Mouse (Mus musculus) right cerebral cortex, postnatal 25 days (tissue): ENCODE measurements at regions not wholly inside any gene's neighbourhood (a gene's known extent, or its start where the extent isn't known, plus 50 kb on each side); places are given as distances from the start of the nearest gene placed in this dataset.

Source experiments
- DNase-seq: peaks from one replicate; pipeline ENCODE4 v3.0.0; 2022

DNA sequence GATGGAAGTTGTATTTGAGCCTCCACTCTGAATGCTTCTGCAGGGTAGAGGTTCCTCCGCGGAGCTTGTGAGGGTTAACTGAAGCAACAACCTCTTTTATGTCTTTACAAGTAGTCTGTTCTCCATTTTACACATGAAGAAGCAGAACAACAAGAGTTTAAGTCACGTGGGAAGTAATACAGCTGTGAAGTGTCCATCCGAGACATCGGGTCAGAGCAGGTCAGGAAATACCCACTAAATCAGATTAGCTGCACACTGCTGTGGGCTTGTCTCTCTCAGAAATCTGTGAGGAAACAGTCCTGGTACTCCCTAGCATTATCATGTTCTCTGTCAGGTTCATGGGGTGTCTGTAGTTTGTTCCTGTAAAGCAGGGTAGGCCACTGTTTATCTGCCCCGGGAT lies 262.1 kb downstream of the Cog6 start:
- no peak for DNase-seq

DNA sequence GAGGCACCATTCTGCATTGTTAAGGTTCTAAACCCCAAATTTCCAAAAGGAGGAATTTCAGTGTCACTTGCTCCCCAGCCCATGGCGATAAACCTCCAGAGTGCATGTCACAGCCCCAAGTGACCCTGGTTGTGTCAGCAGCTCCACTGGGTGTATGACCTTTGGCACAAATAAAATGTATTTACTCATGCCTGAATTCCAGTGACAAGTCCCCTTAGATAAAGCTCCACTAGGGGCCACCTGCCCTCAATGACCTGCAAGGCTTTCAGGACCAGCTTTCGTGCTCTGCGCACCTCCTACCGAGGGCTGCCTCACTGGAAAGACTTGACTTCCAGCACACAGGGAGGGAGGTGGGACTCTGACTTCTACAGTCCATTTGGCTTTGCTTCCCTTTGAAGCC lies 262.6 kb downstream of the Cog6 start:
- DNase-seq: no peak

DNA sequence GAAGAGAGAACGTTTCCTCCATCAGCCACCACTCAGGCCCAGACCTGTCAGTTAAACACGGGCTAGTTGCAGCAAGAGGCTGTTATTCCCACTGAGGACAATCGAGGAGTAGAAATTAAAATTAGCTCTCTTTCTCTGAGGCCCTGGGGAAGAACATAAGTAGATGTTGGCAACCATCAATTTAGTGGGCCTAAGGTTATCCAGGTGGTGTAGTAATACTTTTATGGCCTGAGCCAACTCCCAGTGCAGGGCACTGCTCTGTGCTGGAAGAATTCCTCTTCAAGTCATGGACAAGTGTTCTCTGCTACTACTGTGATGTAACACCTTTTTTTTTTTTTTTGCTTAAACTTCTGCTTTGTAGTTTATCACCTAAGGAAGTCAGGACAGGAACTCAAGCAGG lies 270.1 kb downstream of the Cog6 start:
- DNase-seq: no peak

DNA sequence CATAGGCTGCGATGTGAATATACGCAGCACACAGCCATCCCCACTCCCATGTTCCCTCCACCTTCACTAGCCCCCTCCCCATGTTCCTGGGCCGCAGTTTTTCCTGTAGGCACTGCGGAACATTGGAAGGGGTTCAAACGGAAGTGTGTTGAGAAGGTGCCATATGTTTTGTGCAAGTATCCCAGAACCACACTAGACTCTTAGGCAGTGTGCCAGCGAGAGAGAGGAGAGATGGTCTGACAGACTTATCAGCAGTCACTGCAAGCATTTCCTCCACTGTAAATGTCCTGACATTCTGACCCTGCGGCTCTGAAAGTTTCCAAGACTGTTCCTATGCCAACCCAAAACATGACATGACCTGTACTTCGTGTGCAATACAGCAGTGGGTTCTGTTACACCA lies 272.7 kb downstream of the Cog6 start:
- no peak for DNase-seq

DNA sequence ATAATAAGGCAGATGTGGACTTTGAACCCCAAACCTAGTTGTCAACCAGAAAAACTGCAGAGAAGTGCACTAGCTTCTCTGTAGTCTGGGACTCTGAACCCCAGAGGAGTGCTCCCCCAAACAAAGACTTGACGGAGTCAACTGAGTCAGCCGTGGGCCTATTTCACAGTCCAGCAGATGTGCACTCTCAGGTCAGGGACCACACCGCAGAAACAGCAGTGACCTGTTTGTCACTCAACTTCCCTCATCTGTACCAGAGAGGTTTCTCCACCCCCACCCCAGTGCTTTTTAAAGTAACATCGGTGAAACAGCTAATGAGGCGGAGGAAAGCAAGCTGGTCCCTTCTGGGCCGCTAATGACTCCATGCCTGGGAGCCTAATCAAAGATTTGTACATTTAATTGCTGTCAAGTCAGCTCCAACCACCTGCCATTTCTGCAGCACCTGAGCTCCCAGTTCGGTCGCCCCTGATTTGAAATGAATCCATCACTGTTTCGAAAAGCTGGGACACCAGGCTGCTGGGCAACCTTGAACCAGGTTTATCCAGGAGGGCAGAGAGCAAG lies 276.5 kb downstream of the Cog6 start:
- no peak for DNase-seq

DNA sequence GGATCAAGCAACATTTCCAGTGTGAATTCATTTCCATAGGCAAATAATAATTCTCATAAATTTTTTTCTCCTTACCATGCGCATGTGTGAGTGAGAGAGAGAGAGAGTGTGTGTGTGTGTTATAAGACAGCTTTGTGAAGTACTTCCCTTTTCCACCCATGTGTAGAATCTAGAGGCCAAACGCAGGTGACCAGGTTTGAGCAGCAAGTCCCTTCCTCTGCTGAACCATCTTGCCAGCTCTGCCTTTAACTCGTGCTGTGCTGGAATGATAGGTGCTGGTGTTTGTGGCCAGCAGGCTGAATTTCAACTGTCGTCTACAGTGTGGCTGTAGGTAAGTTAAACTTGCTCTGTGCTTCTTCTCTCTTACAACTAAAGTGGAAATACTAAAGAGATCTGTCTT lies 277.5 kb downstream of the Cog6 start:
- DNase-seq: no peak

DNA sequence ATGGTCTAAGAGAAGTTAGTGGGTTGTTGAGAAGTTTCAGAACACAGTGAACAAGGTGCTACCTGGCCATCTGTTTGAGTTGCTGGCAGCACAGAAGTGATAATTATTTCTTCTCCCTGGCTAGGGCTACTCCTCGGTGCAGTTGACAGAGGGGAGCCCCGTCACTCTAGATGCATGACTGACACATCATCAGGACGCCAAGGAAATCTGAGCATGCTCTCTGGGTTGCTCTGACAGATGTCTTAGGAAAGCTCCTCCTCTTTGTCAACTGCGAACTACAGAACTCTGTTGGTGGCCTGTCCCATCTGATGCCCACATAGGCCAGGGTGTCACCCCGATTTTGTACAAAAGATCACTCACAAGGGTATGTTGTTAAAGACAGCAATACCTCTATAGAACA lies 278.7 kb downstream of the Cog6 start:
- no peak for DNase-seq

DNA sequence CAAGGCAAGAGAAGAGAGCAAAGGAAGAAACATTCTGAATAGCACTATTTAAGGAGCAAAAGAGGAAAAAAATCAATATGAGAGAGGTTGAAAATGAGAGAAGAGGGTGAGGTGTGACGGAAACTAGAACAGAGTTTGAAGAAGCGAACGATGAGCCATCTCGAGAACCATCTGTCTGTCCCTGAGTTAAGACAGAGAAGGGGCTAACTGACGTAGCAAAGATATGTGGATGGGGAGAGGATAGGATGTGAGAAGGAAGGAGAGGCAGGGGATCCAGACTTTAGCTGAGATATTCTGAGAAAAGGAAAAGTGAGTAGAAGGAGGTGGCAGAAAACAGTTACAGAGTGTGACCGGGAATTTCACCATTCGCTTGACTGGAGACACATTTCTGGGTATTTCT lies 281.1 kb downstream of the Cog6 start:
- DNase-seq: no peak

DNA sequence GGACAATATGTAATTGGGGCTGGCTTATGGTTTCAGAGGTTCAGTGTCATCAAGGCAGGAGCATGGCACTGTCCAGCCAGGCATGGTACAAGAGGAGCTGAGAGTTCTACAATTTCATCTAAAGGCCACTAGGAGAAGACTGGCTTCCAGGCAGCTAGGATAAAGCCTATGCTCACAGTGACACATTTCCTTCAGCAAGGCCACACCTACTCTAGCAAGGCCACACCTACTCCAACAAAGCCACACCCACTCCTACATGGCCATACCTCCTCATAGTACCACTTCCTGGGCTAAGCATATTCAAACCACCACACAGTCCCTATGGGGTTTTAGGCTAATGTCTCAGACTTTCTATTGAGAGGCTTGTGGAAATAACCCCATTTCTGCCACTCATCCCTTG lies 285.1 kb downstream of the Cog6 start:
- no peak for DNase-seq

DNA sequence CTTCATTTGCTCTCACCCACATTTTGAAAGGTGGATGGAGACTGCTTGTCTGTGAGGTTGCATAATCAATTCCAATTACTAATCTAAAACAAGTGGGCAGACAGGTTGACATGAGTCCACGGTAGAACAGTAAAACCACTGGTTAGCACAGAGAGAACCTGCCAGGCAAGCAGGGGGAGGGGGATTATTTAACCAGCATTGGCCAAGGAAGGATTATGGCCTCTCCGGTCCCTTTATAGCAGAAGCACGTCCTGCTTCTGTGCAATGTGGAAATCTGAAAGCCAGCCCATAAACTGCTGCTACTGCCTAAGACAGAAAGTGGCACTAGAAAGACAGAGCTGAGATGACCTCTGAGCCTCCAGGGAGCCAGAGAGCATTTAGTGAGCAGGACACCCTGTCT lies 285.5 kb downstream of the Cog6 start:
- no peak for DNase-seq

DNA sequence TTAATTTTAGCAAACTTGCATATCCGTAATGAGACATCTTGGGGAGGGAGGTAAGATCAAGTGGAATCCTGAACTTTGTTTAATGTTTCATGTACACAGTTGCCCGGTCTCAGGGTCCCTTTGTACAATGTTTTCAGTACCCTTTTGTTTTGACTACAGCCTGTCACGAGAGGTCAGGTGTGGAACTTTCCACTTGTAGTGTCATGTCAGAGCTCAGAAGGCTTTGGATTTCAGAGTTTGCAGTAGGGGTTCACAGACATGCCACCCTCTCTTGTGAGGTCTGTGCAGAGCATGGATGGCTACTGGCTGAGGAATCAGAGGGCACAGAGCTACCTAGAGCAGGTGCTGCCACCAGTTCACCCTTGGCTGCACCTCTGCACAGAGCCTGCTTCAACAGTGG lies 287.3 kb downstream of the Cog6 start:
- no peak for DNase-seq

DNA sequence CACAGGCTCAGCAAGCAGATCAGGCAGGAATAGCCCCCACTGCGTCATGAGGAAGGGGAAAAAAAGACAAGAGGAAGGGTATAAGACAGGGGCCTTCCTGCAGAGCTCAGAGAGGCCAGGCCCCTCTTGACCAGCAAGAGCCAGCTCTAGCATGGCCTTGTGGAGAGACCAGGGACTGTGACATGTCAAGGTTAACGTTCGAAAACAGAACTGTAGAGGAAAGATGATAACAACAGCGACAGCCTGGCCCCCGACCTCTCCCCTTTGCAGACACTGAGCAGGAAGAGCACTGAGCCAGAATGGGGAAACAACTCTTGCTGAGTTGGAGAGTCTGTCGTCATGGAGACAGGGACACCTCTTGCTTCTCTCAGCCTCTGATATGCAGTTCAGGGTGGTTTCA lies 288.2 kb downstream of the Cog6 start:
- no peak for DNase-seq

DNA sequence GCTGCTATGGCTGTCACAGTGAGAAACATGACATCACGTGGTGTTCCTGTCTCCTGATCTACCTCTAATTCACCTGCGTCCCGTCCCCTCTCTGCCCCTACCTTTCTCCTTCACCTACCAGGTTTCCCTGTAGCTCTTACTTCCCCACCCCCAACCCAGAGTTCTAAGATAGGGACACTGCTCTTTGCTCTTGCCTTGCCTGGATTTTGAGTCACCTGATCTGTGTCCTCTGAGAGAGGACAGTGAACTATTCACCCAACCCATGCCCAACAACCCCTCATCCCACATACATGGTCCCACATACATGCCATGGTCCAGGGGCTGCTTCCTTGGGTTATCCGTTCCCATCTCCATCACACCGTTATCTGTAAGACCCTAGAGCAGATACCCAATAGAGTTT lies 288.6 kb downstream of the Cog6 start:
- no peak for DNase-seq

DNA sequence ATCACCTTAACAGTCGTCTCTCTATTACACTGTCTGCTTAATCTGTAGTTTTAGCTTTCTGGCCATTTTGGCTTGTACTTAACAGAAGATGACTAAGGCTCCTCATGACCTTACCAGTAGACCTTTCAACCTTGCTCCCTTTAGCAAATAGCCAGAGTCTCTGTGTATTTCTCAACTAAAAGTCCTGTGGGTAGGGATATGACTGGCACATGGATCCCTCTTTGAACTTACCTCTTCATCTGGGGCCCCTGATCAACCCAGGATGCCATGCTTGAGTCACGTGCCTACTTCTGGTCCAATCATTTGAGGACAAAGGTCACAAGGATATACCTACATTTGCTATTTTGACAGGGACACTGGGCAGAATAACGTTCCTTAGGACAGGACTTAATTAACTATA lies 292.7 kb downstream of the Cog6 start:
- no peak for DNase-seq

DNA sequence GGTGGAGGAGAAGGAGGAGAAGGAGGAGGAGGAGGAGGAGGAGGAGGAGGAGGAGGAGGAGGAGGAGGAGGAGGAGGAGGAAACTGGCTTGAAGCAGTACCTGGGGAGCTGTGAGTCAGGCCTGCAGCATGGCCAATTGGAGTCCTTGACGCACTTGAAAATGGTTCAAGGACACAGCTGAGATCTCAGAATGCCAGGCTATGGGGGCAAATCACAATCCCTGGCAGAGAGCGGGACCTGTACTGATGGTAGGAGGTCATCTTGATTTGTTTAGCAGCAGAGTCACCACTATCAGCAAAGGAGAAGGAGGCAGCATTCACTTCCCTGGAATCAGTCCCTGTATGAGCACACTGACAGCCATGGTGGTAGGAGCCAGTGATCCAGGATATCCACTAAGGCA lies 294.1 kb downstream of the Cog6 start:
- DNase-seq: no peak

DNA sequence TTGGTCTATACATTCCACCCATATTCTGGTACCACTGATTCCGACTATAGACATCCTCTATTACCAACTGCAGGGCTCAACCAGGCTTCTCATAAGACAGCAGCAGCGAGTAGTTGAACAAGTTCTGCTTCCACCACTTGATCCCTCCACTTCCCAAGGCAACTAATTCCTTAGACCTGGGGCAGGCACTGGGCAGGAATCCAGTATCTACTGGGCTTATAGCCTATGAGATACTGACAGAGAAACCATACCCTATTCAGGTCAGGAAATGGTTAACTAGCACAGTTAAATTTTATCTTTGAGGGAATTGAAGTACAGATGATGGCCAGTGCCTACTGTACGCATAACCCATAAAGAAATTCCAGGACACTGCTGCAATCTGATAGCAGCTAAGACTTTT lies 297.9 kb downstream of the Cog6 start:
- no peak for DNase-seq

DNA sequence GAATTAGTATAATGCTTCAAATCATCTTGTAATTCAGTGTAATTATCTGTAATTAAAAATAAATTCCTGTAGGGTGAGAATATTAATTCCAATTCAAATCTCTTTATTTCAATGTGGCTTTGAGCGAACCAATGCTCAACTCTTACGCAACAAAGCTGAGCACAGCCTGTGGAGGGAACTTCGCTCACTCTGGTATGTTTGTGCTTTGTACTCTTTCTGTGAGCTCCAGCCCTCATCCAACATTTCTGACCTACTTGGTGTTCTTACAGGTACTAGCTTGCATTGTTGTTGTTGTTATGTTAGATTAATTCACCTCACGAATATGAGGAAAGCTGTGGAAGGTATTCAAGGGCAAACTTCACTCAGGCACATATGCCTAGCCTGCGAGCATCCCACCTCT lies 299.7 kb downstream of the Cog6 start:
- DNase-seq: no peak

DNA sequence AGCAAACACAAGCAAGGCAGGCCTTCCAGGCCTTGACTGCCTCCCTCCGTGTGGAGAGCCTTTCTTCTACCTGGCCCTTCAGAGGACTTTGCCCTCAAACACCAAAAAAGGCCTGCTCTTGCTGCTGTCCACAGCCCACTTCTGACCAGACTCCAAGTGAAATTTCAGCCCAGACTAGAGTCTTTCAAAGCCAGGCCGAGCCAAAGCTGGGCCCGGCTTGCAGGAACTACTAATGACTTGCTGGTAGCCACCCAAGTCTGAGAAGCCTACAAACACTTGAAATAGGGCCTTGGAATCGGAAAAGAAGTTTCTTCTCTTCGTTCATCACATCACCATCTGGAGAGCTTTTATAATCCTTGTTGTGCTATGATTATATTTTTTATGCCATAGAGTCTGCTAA lies 304.9 kb downstream of the Cog6 start:
- peak; percentile 16 for DNase-seq

DNA sequence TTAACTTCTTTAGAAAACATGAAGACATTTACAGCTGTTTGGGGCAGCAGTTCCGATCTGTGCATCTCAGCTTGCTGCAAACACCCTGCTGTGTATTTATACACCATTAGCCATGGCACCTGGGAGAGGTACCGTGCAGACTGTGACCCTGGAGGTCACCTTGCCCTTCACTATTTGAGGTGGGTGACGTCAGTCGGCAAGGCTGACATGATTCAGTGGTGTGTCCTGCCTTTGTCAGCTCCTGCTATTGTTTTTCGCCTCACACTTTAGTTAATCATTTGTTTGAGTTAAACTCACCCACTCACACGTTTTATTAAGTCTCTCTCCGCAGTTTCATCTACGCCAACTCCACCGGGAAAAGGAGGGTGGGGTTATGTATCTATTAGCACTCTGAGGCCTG lies 305.9 kb downstream of the Cog6 start:
- DNase-seq: no peak

DNA sequence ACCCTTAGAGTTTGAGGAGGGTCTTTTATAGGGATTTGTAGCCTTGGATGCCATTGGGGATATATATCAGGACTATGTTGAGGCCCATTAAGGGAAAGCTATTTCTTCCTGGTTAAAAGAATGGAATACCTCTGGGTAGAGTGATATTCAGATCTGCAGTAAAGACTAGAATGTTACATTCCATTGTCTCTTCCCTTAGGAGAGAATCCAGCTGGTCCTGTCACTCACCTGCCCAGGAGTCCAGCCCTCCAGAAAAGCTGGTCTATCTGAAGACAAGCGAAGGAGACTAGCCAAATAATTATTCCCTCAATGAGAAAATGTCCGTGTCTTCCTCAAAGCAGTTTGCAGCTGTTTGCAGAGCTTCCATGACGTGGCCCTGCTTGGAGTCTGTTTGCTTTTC lies 308.3 kb downstream of the Cog6 start:
- no peak for DNase-seq

DNA sequence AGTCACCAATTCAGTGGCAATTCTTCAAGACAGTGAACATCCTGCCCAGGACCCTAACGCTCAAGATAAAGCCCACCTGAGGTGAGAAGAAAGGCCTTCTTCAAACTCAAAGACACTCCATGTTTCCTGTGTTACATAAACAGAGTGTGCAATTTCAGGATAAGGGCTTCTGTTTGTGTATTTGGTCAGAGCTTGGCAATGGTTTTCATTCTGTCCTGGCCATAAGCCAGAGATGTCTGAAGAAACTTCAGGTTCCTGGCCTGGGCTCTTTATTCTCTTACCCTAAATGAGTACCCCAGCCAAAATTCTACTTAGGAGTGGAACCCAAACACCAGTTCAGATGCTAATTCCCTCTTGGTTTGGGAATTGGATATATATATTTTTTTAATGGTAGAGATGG lies 308.7 kb downstream of the Cog6 start:
- no peak for DNase-seq

DNA sequence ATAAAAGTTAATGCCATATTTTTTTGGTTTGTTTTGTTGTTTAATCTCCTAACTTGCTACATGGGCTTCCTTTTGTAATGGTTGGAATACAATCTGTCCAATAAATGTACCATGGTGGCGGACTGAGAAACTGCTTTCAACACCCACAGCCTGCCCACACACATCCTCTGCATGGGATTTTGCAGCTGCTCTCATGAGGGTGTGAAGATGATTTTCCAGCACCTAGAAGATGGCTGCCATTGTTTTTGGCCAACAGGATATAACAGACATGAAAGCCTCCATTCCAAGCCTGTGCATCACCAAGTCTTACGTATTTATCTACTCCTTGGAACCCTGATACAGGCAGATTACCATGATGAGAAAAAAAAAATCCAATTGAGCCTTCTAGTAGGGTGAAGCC lies 310.4 kb downstream of the Cog6 start:
- peak; percentile 12 for DNase-seq

DNA sequence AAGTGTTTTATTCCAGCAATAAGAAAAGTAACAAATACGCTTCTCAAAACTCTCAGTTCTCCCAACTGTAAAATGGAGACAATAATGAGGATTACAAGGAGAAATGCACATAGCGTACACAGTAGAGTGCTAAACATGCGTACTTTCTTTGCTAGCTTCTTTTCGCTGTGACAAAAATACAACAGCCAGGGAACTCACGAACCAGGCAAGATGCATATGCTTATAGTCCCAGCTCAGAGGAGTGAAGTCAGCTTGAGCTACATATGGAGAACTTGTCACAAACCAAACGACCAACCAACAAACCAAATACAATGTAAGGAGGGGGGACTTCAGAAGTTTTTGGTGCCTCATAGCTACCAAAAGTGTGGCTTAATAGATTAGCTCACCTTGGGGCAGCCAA lies 313.3 kb downstream of the Cog6 start:
- no peak for DNase-seq

DNA sequence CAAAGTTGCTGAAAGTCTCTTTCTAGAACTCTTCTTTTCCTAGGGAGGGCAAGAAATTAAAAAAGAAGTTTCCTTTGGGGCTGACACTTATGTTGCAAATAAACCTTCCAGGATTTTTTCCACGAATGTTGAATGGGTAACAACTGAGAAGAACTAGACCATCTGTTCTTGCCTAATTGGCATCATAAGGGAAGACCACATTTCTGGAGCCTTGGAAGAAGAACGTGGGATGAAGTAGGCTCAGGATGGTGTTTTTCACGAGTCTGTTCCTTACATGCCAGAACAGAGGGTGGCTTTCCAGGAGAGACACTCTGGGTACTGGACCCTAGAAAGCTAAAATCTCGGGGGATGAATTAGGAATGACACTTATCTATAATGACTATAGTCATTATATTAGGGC lies 314.1 kb downstream of the Cog6 start:
- peak; percentile 20 for DNase-seq

DNA sequence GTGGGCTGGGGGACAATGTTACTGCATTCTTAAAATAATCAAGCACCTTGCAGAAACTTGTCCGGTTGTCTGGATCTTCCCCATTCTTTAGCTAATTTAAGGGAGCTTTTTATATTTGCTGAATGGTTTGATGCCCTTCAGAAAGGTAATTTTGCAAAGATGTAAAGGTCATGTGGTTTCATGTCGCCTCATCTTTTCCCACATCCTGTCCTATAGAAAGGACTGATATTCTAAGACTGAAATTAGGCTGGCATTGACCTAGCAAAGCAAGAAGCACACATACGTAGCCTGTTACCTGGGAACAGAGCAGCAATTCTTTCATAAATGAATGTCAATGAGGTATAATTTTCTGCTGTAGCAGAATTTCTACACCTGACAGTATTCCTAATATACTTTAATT lies 315.4 kb downstream of the Cog6 start:
- no peak for DNase-seq

DNA sequence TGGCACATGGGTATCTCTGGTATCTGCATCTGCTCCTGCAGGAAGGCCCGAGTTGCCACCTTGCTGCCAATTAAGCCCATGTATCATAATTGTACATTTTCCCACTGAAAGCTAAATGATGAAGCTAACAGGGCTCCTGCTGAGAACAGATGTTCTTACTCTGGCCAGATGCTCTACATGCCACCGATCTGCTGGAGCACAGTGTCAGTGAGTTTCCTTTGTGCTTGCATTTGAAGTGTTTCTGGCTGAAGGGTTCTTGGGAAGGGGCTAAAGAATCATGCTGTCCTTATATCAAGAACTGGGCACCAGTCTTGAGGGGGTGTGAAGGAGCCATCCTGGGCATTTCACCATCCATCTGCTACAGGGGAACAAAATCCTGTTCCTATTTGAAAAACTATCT lies 323.2 kb downstream of the Cog6 start:
- DNase-seq: no peak
